Mouse (Mus musculus) embryonic facial prominence, embryonic 13.5 days (tissue): Measurements from ENCODE around the gene Ehd1. TPM values are rescaled to one million over a fixed set of nuclear protein-coding genes. Genes with fewer than 3 reads are reported as not detected.

Source experiments
- ATAC-seq: fragments of 200-750 bp; cut with Nextera tagmentation; 2 replicates; pipeline ENCODE4 v1.8.0; 2017; ENCODE audit warnings: low read depth; ENCODE audit not compliant: insufficient number of reproducible peaks, insufficient read depth, low FRiP score, low TSS enrichment
- H3K27ac ChIP-seq: fragments of 300-500 bp; sonication (generic); 2 replicates; pipeline ENCODE4 v1.5.1; 2015; ENCODE audit warnings: moderate library complexity, mild to moderate bottlenecking, inconsistent platforms
- H3K27me3 ChIP-seq: fragments of 300-500 bp; sonication (generic); 2 replicates; pipeline ENCODE4 v1.6.1; 2015; ENCODE audit warnings: mild to moderate bottlenecking, inconsistent platforms
- H3K36me3 ChIP-seq: fragments of 300-500 bp; sonication (generic); 2 replicates; pipeline ENCODE4 v1.6.1; 2015; ENCODE audit warnings: mild to moderate bottlenecking, inconsistent platforms
- H3K4me1 ChIP-seq: fragments of 300-500 bp; sonication (generic); 2 replicates; pipeline ENCODE4 v1.6.1; 2015; ENCODE audit warnings: inconsistent platforms
- H3K4me2 ChIP-seq: fragments of 300-500 bp; sonication (generic); 2 replicates; pipeline ENCODE4 v1.6.1; 2015; ENCODE audit warnings: moderate library complexity, mild to moderate bottlenecking, inconsistent platforms
- H3K4me3 ChIP-seq: fragments of 300-500 bp; sonication (generic); 2 replicates; pipeline ENCODE4 v1.5.1; 2015; ENCODE audit warnings: mild to moderate bottlenecking, inconsistent platforms
- H3K9ac ChIP-seq: fragments of 300-500 bp; sonication (generic); 2 replicates; pipeline ENCODE4 v1.6.1; 2015; ENCODE audit warnings: mild to moderate bottlenecking, inconsistent platforms
- H3K9me3 ChIP-seq: fragments of 300-500 bp; sonication (generic); 2 replicates; pipeline ENCODE4 v1.6.1; 2016; ENCODE audit warnings: inconsistent platforms
- WGBS: fragments of 180-500 bp; shearing (Covaris S2); methylation state at CpG from one replicate; pipeline ENCODE4 v1.1.7; 2015; ENCODE audit warnings: mixed read lengths; 5-methylcytosine and 5-hydroxymethylcytosine counted together
- polyA plus RNA-seq: library from polyadenylated mRNA; unstranded; fragments of >200 nt; fragmentation: Nextera tagmentation; extraction: Ambion mirVana; gene quantifications from 2 replicates; pipeline ENCODE4 v1.2.1, GENCODE M21; 2015

Gene Ehd1
- polyA plus RNA-seq, 1 experiment from 2014 or later: 64.7 TPM

DNA sequence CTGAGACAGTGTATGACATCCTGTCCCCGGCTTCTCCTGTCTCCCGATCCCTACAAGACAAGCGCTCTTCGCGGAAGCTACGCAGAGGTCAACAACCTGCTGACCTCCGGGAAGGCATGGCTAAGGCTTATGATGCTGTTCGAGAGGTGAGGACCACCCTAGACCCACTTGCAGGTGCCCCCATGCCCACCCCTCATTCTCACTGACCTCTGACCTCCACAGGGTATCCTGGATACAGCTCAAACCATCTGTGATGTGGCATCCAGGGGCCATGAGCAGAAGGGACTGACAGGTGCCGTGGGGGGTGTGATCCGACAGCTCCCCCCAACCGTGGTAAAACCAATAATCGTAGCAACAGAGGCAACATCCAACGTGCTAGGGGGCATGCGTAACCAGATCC, 15.1 kb upstream of the Ehd1 start:
- peaks cover 58% of the 10 kb centered on the region for H3K36me3 ChIP-seq
- no peaks in the 10 kb centered on the region for H3K4me1 ChIP-seq
- H3K27me3 ChIP-seq: no peaks in the 10 kb centered on the region
- H3K4me2 ChIP-seq: no peak overlapping the region
- H3K9ac ChIP-seq: no peak overlapping the region
- WGBS: 92% methylated on average over 14 of the region's 14 CpGs
- H3K9me3 ChIP-seq: 0 out of 2 replicates have a peak, but pooled peaks cover 2% of the 10 kb centered on the region
- H3K27ac ChIP-seq: no peak overlapping the region
- no peak overlapping the region for H3K4me3 ChIP-seq
- ATAC-seq: no peak

DNA sequence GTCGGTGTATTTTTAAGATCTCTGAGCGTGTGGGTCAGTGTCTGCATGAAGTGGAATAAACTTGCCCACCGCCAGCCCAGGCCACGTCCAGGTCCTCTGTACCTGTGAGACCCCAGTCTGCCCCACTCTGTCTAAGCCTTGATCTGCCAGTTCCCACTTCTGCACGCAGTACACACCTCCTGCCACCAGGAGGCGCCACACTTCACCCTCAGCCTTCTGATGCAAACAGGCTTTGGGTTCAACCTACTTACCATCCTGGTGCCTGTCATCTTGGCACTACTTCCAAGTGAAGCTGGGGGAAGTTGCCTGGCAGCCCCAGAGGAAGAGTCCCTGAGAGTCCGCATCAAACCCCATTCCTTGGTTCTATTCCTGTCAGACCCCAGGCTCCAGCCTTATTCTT, 14.3 kb upstream of the Ehd1 start:
- ATAC-seq: no peak
- Histone ChIP-seq H3K4me3 (no peak overlapping the region), H3K9me3 (0 out of 2 replicates have a peak, but pooled peaks cover 2% of the 10 kb centered on the region), H3K4me2 (no peak overlapping the region), H3K27ac (no peak overlapping the region), H3K9ac (no peak overlapping the region), H3K27me3 (no peaks in the 10 kb centered on the region; the same call in 1 of the 2 replicates), H3K4me1 (no peaks in the 10 kb centered on the region), H3K36me3 (peaks cover 50% of the 10 kb centered on the region)
- WGBS: 63% methylated on average over 7 of the region's 7 CpGs

DNA sequence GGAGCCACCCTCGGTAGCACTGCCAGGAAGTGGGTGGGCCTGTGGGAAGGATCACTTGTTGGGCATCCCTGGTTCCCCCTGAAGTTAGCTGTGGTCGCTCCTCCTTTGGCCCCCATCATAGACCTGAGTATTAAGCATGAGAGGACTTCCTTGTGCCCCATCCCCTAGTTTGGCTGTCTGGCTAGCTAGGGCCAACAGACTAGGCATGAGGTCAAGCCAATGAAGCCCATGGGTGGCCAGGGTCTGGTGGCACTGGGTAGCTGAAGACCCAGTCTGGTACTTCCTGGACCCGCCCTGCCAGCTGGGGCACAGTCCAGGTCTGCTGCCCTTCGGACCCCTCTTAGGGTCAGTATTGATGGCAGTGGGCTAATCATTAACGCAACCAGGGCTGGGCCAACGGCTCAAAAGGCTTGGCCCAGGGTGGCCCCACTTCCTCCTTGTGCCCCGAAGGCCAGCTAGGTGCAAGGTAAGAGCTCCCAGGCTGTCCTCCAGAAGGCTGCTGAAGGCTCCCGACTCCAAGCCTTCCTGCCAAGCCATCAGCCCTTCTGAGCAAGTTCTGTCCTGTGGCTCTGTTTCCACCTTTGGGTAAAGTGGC, 13.6 kb upstream of the Ehd1 start:
- Histone ChIP-seq H3K27me3 (no peaks in the 10 kb centered on the region; the same call in 1 of the 2 replicates), H3K9me3 (0 out of 2 replicates have a peak, but pooled peaks cover 2% of the 10 kb centered on the region), H3K4me1 (no peaks in the 10 kb centered on the region), H3K4me2 (no peak overlapping the region), H3K36me3 (peaks cover 43% of the 10 kb centered on the region), H3K4me3 (no peak overlapping the region), H3K9ac (no peak overlapping the region), H3K27ac (no peak overlapping the region)
- WGBS: 87% methylated on average over 8 of the region's 8 CpGs
- ATAC-seq: no peak

DNA sequence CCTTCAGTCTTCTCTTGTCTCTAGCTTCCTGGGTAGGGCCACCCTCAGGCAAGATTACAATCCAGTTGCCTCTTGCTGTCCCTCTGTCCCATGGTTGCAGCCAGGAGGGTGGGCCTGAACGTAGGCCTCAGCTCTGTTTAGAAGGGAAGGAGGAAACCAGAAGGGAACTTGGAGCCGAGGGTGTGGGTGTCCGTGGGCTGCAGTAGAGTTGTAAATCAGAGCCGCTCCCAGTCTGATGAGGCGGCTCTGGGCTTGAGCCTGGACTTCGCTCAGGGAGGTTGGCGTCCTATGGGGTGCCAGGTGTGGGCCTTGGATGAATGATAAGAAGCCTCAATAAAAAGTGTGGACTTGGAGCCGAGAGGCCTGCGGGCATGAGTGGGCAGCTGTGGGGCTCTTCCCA, 12.3 kb upstream of the Ehd1 start:
- H3K27me3 ChIP-seq: no peaks in the 10 kb centered on the region; the same call in 1 of the 2 replicates
- H3K4me2 ChIP-seq: no peak overlapping the region
- no peak for ATAC-seq
- no peak overlapping the region; the same call in 1 of the 2 replicates for H3K9ac ChIP-seq
- WGBS: 76% methylated on average over 9 of the region's 9 CpGs
- peaks cover 30% of the 10 kb centered on the region for H3K36me3 ChIP-seq
- no peaks in the 10 kb centered on the region for H3K4me1 ChIP-seq
- 0 out of 2 replicates have a peak, but pooled peaks cover 2% of the 10 kb centered on the region for H3K9me3 ChIP-seq
- no peak overlapping the region for H3K4me3 ChIP-seq
- no peak overlapping the region for H3K27ac ChIP-seq

DNA sequence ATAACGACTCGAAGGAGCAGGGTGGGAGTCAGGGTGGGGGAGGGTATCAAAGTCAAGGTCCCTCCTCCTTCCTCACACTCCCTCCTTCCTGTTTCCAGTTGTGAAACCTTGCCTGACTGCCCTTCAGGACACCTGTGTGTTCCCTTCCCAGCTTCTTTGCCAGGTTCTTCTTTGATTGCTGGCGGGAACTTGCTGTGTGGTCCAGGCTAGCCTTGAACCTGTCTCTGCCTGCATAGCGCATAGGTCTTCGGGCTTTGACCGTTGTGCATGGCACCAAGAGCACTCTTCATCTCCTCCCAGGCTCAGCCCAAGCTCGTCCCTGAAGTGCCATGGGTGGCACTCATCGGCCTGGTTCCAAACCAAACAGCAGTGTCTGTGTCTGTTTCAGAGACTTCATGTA, 11.6 kb upstream of the Ehd1 start:
- H3K36me3 ChIP-seq: peaks cover 25% of the 10 kb centered on the region
- H3K4me1 ChIP-seq: no peaks in the 10 kb centered on the region
- H3K9ac ChIP-seq: no peak overlapping the region
- H3K27me3 ChIP-seq: no peaks in the 10 kb centered on the region; the same call in 1 of the 2 replicates
- H3K9me3 ChIP-seq: 0 out of 2 replicates have a peak, but pooled peaks cover 2% of the 10 kb centered on the region
- H3K4me2 ChIP-seq: no peak overlapping the region
- ATAC-seq: no peak
- H3K27ac ChIP-seq: no peak overlapping the region
- 87% methylated on average over 8 of the region's 8 CpGs for WGBS
- H3K4me3 ChIP-seq: no peak overlapping the region

DNA sequence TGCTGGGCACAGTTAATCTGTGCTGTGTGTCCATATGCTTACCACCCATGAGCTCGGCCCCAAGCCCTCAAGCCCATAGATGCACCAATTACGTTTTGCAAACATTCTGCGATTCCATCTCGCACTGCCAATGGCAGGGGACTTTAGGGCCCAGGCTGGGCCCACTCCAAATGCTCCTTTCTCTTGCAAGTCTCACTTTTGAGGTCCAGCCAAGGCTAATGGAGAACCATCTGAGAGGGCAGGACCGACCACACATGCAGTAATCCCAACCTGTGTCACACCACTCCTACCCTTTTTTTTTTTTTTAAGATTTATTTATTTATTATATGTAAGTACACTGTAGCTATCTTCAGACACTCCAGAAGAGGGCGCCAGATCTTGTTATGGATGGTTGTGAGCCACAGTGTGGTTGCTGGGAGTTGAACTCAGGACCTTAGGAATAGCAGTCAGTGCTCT, 10.8 kb upstream of the Ehd1 start:
- no peak for ATAC-seq

DNA sequence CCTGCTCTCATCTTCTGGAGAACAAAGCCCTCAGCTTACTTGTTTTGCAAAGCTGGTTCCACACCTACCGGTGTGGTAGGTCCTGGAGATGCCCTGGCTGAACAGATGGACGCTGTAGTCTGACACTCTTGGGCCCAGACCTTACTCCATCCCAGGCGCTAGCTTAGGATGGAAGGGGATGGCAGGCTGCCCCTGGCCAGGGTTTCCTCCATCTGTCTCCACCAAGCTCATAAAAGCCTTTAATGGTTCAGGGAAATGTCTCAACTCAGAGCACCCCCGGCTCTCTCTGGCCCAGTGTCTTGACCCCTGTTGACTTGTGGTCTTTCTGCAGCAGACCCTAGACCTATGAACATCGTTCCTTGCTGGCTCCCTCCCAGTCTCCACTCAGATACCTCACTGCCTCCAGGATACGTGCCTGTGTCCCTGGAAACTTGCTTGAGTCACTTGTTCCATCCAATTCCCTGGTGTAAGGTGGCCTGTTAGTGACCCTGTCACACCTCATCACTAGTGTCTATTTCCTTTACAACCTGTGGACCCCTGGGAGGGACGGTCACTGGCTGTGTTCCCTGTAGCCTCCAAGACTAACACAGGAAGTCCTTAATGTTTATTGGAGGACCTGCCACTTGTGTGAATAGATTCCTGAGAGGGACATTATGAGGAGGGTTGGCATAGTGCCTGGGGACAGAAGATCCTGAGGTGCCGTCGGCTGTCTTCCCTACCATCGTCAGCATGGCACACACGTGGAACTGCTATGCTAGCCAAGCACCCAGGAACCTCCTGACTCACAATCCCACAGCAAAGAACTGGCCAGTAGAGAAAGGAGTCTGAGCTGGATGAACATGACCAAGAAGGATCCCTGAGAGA, 9.0 kb upstream of the Ehd1 start:
- Histone ChIP-seq H3K4me3 (no peak overlapping the region), H3K36me3 (no peaks in the 10 kb centered on the region; the same call in 1 of the 2 replicates), H3K9ac (no peak overlapping the region; the same call in 1 of the 2 replicates), H3K4me2 (no peak overlapping the region), H3K4me1 (no peaks in the 10 kb centered on the region), H3K27ac (no peak overlapping the region), H3K9me3 (no peaks in the 10 kb centered on the region), H3K27me3 (no peaks in the 10 kb centered on the region; the same call in 1 of the 2 replicates)
- ATAC-seq: no peak
- WGBS: 71% methylated on average over 11 of the region's 11 CpGs

More for the DNA sequence above, 10.8 kb upstream of the Ehd1 start:
- WGBS: 64% methylated on average over 6 of the region's 6 CpGs
- H3K36me3 ChIP-seq: peaks cover 17% of the 10 kb centered on the region
- 0 out of 2 replicates have a peak, but pooled peaks cover 2% of the 10 kb centered on the region for H3K9me3 ChIP-seq
- H3K4me2 ChIP-seq: no peak overlapping the region
- H3K4me1 ChIP-seq: no peaks in the 10 kb centered on the region
- H3K27me3 ChIP-seq: no peaks in the 10 kb centered on the region; the same call in 1 of the 2 replicates
- no peak overlapping the region for H3K27ac ChIP-seq
- H3K9ac ChIP-seq: no peak overlapping the region
- H3K4me3 ChIP-seq: no peak overlapping the region

DNA sequence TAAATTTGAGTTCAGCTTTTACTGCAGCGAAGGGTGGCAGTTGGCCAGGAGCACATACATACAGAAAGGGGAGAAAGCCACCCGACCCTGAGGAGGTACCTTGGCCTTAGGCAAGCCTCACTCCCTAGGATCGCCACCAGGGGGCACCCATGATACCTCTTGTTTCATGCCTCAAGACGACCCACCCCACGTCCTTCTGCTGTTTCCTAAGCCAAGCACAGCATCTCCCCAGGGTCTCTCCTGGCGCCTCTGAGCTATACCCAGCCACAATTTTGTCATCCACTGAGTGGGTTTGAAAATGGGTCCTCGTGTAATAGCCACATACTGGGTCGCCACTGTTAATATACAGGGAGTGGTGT, 8.4 kb upstream of the Ehd1 start:
- Histone ChIP-seq H3K27me3 (no peaks in the 10 kb centered on the region; the same call in 1 of the 2 replicates), H3K9me3 (no peaks in the 10 kb centered on the region), H3K27ac (no peak overlapping the region), H3K4me1 (no peaks in the 10 kb centered on the region), H3K4me2 (no peak overlapping the region), H3K9ac (peak overlapping the region; percentile 32; the same call in 1 of the 2 replicates), H3K36me3 (no peaks in the 10 kb centered on the region), H3K4me3 (no peak overlapping the region)
- WGBS: 14% methylated on average over 8 of the region's 8 CpGs
- no peak for ATAC-seq

DNA sequence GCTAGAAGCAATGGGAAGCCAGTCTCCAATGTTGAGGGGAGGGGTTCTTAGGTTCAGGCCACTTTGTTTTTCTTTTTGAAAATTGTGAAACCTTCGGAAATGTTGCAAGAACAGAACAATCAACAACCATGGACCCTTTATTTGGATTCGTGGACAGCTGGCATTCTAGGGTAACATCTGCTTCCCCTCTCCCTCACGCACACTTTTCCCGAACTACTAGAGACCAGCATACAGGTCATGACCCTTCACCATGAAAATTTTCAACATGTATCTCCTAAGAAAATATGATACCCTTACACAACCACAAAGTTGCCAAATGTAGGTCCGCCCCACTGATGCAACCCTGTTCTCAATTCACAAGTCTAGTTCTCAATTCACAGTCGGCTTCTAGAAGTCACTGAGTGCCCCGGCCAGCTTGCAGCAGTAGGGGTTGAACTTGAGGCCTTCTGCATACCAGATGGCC, 7.8 kb upstream of the Ehd1 start:
- no peak overlapping the region for H3K4me2 ChIP-seq
- H3K36me3 ChIP-seq: no peaks in the 10 kb centered on the region
- no peaks in the 10 kb centered on the region for H3K4me1 ChIP-seq
- no peaks in the 10 kb centered on the region; the same call in 1 of the 2 replicates for H3K27me3 ChIP-seq
- no peaks in the 10 kb centered on the region for H3K9me3 ChIP-seq
- WGBS: 76% methylated on average over 7 of the region's 7 CpGs
- ATAC-seq: no peak
- H3K9ac ChIP-seq: peak overlapping the region; percentile 32; the same call in 1 of the 2 replicates
- no peak overlapping the region for H3K27ac ChIP-seq
- H3K4me3 ChIP-seq: no peak overlapping the region

DNA sequence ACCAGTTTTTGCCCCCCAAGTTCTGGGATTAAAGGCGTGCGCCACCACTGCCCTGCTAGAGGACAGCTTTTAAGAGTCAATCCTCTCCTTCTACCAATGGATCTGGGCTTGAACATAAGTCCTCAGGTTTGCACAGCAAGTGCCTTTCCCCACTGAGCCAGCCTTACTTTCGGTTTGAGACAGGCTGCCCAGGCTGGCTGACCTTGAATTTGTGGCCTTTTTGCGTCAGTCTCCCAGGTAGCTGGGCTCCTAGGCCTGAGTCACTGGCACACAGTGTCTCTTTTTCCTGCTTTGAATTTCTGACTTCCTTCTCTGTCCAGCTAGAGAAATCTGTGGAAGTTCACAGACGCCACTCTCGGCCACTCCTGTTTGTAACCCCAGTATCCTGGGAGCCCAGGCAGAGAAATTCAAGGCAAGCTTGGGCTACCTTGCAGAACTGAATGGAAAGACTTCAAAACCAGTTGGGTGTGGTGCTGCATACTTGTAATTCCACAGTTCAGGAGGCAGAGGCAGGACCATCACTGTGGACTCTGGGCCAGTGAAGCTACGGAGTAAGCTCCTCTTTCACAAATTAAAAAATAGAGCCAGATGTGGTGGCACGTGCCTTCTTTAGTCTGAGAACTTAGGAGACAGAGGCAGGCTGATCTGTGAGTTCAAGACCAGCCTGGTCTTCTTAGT, 6.6 kb upstream of the Ehd1 start:
- Histone ChIP-seq H3K4me3 (no peak overlapping the region), H3K4me1 (no peaks in the 10 kb centered on the region), H3K4me2 (no peak overlapping the region), H3K36me3 (no peaks in the 10 kb centered on the region), H3K9ac (no peak overlapping the region), H3K27me3 (no peaks in the 10 kb centered on the region; the same call in 1 of the 2 replicates), H3K27ac (no peak overlapping the region), H3K9me3 (no peaks in the 10 kb centered on the region)
- 80% methylated on average over 8 of the region's 8 CpGs for WGBS
- no peak for ATAC-seq

DNA sequence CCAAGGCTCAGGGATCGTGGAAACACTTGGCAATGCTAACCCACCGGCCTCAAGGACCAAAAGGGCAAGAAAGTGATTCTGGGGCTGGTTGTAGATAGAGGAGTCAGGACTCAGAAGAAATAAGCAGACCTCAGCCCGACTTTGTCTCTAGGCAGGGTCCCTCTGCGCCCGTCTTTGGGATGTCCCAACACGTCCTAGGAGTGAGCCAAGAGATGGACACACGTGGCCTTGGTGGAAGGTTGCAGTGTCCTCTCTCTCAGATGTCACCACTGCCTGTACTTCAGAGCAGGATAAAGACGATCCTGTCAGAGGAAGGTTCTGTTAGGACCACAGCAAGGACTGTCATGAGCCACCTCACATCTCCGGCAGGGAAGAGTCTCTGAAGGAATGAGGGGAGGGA, 5.9 kb upstream of the Ehd1 start:
- peaks cover 5% of the 10 kb centered on the region for H3K4me1 ChIP-seq
- H3K4me3 ChIP-seq: no peak overlapping the region
- no peak overlapping the region for H3K27ac ChIP-seq
- no peaks in the 10 kb centered on the region; the same call in 1 of the 2 replicates for H3K27me3 ChIP-seq
- H3K9ac ChIP-seq: no peak overlapping the region
- H3K36me3 ChIP-seq: no peaks in the 10 kb centered on the region
- no peak overlapping the region for H3K4me2 ChIP-seq
- WGBS: 63% methylated on average over 9 of the region's 9 CpGs
- no peak for ATAC-seq
- H3K9me3 ChIP-seq: no peaks in the 10 kb centered on the region
